Mouse (Mus musculus): ENCODE measurements around the gene Arhgdia. TPM values are rescaled to one million over a fixed set of nuclear protein-coding genes. Genes with fewer than 3 reads are reported as not detected.

Gene Arhgdia
- total RNA-seq (2021): 100 to 1,000 TPM; 351 to 368 TPM

DNA sequence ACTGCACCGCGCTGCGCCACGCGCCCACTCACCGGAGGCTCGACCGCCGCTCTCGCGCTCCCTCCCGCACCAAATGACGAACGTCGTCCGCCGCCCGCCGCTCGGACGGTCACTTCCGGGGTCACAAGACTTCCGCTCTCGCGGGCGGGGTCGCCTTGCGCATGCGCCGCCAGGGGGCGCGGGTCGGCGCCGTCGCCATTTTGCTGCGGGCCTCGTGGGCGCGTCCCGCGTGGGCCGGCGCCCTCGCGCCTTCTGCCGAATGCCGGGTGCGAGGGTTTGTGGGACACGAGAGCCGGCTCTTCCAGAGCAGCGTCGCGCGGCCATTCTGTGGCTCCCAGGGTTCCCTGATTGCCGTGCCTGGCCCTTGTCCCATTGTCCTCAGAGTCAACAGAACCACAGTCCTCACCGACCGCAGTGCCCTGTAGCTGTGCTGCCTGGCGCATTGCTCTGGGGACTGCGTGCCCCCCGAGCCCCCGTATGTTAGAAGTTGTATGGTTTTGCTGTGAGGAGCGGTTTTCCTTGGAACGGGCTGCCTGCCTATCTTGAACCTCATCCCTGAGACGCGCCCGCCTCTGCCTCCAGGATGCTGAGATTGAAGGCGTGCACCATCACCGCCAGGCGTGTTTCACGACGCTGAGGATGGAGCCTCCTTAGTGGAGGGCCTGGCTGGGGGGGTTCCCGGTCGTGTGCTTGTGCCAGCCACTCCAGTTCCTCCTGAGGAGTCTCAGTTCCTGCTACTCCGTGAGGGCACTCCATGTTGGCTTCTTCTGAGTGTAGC, at the start of gene Arhgdia:
TSS of gene Arhgdia (minus strand) at position 135 of the 778 bp plus-strand sequence.
- intact Hi-C loops (cut with DNase I): no loop called here
- DNase-seq: peak; percentile 92

DNA sequence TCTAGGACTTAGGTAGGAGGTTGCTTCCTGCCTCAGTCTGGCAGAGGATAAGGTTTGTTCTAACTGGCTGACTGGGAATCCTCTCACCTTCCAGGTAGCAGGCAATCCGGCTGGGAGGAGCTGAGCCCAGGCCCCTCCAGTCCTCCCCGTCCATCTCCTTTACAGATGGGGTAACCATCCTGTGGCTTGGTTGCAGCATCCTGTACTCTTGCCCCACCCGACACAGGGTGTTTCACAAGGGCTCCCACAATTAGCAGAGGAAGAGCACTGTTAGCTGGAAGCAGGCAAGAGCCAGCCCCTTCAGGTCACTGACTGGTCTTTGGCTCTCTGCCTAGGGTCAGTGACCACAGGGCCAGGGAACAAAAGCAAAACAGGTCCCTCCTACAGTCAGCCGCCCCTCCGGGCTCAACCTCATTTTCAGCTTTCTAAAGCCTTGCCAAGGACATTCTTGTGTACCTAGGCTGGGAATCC, 49.0 kb upstream of the Arhgdia start:
- intact Hi-C loops (cut with DNase I): no loop called here
- DNase-seq: no peak

DNA sequence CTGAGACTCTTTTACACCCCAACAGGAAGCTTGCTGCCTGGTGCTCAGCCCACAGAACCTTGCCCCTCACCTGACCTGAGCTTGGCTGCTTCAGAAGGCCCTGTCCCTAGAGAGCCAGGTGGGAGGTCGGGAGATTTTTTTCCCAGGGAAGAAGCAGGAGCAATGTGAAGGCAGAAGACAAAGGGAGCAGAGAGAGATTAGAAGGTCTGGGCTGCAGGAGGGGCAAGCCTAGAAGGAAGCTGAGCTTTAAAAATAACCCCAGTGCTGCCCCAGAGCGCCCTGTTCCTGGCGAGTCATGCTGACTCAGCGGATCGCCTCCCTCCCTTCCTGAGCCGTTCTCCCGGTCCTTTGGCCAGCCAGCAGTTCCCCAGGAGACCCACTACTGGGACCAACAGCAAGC, 48.5 kb upstream of the Arhgdia start:
- DNase-seq: no peak
- intact Hi-C loops (cut with DNase I): loop anchor here (10.0 kb wide), 1 partner anchor 85 kb away; the partner anchor contains the start of genes Cenpx and Lrrc45

DNA sequence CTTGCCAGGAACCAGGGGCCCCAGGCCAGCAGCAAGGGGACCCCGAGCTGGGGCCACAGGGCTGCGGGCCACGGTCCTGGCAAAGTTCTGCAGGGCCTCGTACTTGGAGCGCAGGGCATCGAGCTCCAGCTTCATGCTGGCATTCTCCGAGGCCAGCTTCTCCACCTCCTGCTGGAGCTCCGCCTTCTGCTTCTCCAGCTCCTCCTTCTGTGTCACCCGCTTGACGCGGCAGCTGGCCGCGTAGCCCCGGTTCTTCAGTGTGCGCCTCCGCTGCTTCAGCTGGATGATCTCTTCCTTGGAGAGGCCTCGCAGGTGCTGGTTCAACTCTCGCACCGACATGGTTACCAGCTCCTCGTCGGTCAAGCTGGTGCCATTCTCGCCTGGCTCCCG, 47.9 kb upstream of the Arhgdia start:
- intact Hi-C loops (cut with DNase I): loop anchor here (10.0 kb wide), 1 partner anchor 85 kb away; the partner anchor contains the start of genes Cenpx and Lrrc45
- no peak for DNase-seq

DNA sequence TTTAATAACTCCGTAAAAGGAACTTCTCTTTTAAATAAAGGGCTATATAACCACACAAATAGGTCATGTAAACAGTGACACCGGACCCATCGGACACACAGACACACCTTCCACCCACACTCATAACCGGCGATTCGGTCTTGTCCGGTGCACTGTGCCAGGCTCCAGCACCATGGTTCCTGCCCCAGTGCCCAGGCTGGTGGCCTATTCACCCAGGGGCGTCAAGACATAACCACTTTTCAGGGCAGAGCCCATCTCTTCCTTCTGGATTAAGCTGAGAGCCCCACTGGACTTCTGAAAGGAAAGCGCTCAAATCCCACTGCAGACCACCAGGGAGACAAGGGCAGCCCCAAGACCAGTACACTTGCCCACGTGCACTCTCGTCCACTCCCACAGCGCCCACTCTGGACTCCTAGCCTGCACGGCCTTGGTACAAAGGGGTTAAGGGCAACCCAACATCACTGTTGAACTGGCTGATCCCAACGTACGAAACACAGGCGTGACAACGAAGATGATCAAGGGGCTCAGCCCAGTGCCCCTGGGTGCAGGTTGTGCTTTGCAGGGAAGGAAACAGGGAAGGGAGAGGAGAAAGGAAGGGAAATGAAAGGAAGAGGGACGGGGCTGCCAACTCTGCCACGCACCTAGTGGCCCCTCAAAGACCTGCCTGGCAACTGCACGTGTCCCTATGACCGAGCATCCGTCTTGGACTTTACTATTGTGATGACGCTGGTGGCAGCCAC, 47.3 kb upstream of the Arhgdia start:
- intact Hi-C loops (cut with DNase I): loop anchor here (10.0 kb wide), 1 partner anchor 86 kb away; the partner anchor contains the start of genes Cenpx and Lrrc45

DNA sequence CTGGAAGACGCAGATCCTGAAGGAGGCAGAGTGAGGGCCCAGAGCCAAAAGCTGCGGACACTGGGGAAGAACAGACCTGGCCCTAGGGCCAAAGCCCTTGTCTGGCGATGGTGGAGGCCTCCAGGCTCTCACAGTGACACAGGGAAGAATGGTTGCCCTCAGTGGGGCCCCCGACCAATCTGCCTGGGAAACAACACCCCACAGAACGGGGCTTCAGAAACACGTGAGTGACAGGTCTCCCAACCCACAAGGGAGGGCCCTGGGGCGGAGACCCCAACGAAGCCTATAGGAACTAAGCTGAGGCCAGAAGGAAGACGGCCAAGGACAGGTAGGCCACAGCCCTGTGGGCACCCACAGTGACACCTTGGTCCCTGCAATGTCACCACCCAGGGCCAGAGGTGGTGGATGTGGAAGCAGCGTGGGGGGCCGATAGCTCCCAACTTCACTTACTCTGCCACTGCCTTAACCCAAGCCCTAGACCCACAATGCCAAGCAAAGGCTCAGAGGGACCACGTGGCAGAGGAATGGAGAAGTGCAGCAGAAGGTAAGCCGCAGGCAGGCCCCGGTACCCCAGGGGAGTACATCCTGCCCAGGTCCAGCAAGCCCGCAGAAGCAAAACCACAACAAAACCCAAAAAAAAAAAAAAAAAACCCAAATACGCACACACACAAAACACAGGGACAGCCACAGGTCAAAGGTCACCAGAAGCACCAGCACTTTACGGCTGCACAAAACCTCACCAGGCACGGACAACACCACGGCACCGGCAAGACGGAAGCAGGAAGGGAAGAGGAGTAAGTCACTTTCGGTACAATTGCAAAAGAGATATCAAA, 46.3 kb upstream of the Arhgdia start:
- no peak for DNase-seq
- intact Hi-C loops (cut with DNase I): loop anchor here (10.0 kb wide), 1 partner anchor 87 kb away; the partner anchor contains the start of genes Cenpx and Lrrc45

More for the DNA sequence above, 47.3 kb upstream of the Arhgdia start:
- DNase-seq: no peak

DNA sequence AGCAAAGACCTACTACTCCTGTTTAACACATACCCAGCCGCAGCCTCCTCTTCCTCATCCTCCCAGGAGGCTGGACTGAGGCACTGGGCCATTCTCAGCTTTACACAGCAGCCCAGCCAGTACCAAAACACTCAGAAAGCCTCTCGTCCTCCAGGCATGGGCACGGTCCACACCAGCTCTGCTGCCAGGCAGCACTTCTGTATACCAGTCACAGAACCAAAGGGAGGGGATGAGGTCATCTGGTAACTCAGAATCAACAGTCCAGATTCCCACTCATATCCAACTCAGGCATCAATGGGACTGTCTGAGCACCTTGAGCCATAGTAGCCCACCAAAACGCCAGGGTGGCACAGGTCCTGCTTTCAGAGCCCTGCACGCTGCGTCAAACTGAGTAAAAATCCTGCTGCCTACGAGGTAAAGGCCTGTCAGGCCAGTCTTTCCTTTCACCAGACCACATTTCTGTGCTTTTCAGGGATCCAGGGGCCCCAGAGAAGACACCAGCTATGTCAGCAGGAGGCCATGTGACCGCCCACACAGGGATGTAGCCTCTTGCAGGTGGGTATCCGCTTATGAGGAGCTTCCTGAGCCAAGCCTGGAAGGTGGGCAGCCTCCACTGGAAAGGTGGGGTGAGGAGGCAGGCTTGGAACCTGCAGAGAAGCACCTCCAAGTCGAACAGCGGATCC, 45.5 kb upstream of the Arhgdia start:
- intact Hi-C loops (cut with DNase I): loop anchor here (10.0 kb wide), 1 partner anchor 88 kb away; the partner anchor contains the start of genes Cenpx and Lrrc45

DNA sequence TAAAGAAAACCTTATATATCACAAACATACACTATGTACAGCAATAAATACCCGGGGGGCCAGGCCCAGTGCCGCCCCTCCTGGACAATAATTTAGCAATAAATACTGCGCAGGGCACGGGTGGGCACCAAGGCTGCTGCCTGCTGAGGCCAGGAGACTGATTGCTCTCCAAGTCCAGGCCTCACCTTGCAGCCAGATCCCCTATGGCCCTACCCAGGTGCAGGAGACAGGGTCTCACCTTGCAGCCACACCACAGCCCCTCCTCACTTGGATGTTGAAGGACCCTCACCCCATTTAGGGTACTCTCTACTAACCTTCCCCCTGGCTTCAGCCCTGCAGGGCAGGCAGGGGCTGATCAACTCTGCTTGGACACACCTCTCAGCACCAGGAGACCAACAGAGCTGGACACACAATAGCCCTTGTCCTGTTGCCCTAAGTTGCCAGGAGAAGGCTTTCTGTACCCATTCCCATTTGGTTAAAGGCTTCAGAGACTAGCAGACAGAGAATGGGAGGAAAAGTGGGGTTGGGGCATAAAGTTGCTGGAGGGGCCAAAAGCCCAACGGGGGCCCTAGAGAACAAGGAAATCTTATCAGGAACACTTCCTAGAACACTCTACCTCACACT, 43.8 kb upstream of the Arhgdia start, which contains the start of gene Sirt7:
TSS of gene Sirt7 (minus strand) at position 89 of the 624 bp plus-strand sequence.
- no peak for DNase-seq
- intact Hi-C loops (cut with DNase I): loop anchor here (10.0 kb wide), 1 partner anchor 90 kb away; the partner anchor contains the start of genes Cenpx and Lrrc45

More for the DNA sequence above, 45.5 kb upstream of the Arhgdia start:
- no peak for DNase-seq

DNA sequence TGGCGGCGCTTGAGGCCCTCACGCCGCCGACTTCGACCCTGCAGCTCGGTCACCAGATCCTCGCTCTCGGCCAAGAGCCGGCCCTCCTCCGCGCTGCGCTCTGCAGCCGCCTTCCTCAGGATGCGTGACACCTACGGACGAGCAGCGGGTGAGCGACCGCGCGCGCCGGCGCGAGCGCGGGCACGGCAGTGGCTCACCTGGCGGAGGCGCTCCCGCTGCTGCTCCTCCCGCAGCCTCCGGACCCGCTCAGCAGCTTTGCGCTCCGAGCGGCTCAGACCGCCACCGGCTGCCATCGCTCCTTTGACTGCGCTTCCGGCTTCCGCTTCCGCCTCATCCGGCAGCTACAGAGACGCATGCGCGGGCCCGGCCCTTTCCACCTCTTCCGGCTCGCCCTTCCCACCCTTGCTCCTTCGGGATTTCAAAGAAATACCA, 43.3 kb upstream of the Arhgdia start:
- DNase-seq: peak; percentile 87
- intact Hi-C loops (cut with DNase I): loop anchor here (10.0 kb wide), 1 partner anchor 90 kb away; the partner anchor contains the start of genes Cenpx and Lrrc45

DNA sequence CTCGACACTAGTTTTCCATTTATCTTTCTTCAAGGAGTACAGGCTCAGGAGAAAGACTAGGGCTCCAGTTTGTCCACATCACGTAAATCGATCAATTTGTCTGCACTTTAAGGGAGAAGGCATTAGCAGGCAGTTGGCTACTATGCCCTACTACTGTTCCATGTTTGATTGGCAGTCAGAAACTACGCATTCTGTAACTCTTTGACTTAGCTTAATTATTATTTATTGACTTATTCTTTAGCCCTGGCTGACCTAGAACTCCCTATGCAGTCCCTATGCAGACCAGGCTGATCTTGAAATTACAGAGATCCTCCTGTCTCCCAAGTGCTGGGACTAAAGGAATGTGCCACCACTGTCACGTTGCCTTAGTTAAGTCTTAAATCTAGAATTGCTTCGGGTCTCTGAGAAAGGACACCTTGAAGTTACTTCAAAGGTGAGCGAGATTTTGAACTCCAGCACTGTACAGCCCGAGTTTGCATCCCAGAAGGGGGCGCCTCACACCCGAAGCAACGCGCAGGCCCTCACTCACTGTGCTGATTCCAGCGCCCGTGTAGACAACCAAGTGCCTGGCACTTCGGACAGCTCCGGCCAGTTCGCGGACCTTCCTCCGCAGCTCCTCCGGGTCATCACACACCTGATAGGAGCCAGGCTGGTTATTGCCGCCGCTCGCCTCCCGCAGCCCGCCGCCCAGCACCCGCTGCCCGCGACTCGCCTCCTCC, 42.7 kb upstream of the Arhgdia start:
- intact Hi-C loops (cut with DNase I): loop anchor here (10.0 kb wide), 1 partner anchor 91 kb away; the partner anchor contains the start of genes Cenpx and Lrrc45
- peak; percentile 69 for DNase-seq

DNA sequence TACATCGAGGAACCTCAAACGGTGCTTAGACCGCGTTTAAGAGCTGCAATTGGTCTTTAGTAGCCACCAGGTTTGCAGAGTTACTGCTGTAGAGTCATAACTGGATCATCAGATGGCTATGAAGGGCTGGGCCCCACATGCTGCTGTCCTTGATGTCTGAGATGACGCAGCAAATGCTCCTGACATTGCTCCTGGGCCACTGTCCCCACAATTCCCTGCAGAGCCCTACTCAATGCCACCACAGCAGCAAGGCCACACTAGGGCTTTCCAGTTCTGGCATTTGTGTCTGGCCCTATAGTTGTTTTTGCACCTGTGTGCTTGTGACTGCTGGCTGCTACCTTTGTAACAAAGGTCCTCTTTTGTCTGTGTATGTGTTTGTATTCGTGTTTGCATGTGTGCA, 41.4 kb upstream of the Arhgdia start:
- intact Hi-C loops (cut with DNase I): loop anchor here (10.0 kb wide), 1 partner anchor 92 kb away; the partner anchor contains the start of genes Cenpx and Lrrc45

DNA sequence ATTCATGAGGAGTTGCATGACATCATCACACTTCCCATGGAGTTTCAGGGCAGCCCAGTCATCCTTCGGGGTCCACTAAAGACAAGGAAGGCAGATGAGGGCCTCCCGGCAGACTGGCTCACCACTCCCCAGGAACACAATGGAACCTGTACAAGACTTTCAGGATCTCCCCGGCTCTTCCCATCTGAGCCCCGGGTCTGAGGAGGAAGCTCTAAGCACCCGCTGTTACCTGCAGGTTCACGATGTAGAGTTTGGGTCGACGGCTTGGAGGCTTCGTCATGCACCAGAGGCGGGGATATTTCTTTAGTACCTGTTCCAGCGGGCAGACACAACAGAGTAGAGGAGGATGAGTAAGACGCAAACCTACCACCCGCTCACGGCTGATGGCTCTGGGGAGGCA, 38.8 kb upstream of the Arhgdia start:
- intact Hi-C loops (cut with DNase I): loop anchor here (10.0 kb wide), 1 partner anchor 95 kb away; the partner anchor contains the start of genes Cenpx and Lrrc45
- no peak for DNase-seq

More for the DNA sequence above, 41.4 kb upstream of the Arhgdia start:
- no peak for DNase-seq

DNA sequence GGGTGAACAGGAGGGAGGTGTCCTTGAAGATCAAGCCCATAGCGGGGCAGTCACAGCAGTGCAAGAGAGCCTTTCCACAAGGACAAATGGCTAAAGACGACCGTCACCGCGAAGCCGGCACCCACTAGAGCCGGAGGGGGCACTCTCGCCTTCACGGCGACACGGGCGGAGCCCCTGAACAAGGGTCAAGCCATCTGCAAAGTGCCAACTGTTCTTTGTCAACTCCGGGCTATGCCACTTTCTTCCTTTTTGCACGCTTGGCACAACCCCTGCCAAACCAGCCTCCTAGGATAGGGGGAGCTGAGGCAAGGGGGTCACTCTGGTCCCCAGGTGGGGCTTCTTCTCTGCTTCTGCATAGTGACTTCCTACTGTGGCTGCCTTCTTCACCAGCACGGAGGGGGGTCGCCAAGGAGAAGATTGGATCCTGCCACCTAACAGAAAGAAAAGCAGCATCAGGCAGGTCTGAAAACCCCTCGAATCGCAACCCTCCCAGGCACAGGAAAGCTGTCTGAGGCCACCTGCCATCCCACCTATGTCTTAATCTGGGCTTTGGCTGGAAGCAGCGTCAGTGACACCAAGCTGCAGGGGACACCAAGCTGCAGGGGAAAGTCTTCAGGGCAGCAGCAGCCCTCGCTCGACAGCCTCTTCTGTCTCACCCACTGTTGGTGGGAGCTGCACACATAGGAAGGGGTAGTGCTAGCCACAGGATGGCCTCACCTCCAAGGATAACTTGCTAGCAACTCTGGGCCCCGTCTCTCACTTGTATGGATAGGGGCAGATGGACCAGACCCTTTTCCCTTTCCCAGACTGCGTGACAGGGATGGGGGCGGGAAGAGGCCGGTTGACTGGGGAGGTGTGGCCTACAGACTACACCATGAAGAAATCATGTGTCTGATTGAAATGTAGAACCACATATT, 37.5 kb upstream of the Arhgdia start:
- intact Hi-C loops (cut with DNase I): loop anchor here (10.0 kb wide), 1 partner anchor 166 kb away; the partner anchor contains the start of genes Gps1 and Rfng
- no peak for DNase-seq

DNA sequence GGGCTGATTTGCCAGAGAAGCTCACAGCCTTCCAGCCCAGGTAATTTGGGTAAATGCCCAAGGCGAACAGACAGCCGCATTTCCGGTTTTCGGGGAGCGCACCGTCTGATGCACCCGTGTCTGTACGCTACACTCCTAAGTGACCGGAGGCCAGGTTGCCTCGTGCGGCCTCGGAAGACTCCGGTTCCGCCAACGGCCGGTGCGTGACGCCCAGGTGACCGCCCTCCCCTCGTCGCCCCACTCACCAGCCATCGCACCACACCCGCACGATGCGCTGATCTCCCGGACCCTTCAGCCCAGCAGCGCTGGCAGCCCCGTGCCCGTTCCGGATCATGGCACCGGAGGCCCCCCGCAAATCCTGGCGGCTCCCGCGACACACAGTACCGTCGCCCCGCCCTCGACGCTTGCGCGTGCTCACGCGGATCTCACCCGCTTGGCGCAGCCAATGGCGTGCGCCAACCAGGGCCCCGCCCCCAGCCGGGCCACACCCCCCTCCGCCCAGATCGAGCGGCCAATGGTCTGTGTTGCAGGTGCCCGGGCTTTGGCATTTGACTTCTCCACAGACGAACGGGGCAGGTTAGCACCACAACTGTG, 36.2 kb upstream of the Arhgdia start, which contains the start of gene Pcyt2:
TSS of gene Pcyt2 (minus strand) at position 418 of the 594 bp plus-strand sequence.
- intact Hi-C loops (cut with DNase I): loop anchor here (10.0 kb wide), 1 partner anchor 167 kb away; the partner anchor contains the start of genes Gps1 and Rfng
- DNase-seq: peak; percentile 94

DNA sequence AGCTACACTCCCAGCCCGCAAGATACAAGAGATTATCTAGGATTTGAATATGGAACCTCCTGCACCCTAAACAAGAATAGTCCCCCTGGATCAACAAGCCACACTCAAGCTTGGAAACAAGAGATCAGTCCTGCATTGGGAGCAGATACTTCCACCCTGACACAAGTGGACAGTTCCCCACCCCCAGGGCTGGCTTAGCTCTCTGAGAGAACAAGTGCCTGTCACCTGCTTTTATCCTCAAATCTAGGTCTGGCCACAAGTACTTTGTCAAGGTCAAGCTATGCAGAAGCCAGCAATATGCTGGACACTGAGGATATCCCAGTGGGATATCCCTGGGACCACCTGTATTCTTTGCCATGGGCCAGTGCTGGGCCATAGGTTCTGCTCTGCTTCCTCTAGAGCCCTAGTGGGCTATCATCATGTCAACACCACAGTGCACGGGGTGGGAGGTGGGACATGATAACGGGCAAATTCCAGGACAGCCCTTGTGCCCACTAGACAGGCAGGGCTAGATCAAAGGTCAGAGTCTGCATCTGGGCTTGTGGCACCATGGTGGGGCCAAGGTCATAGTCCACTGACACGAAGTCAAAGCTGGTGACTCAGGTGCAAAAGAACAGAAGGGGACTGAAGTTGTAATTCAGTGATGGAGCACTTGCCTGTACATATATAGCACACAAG, 35.3 kb upstream of the Arhgdia start:
- DNase-seq: no peak
- intact Hi-C loops (cut with DNase I): loop anchor here (10.0 kb wide), 1 partner anchor 168 kb away; the partner anchor contains the start of genes Gps1 and Rfng

Measured in left cerebral cortex, postnatal 4 days (tissue).